Mouse (Mus musculus): ENCODE measurements around the gene Ptcra. TPM values are rescaled to one million over a fixed set of nuclear protein-coding genes. Genes with fewer than 3 reads are reported as not detected.
"Not testable (repeated sequence)": the region's sequence is repeated elsewhere in the genome, so short reads cannot be mapped to it uniquely, and the experiment has no call there.

Gene Ptcra
- polyA plus RNA-seq, 1 experiment from 2014 or later = 0.24 TPM

GRCm38 (mm10) chr17:46773278-46774130 lies 10.0 kb upstream of the Ptcra start:
- Histone ChIP-seq H3K9me3 (replicated peaks; ENCODE audit: control insufficient read depth, low read length) (no peaks in the 10 kb centered on the region), H3K4me3 (ENCODE audit: low read depth, low read length) (peak overlapping the region; percentile 84), H3K4me1 (ENCODE audit: control insufficient read depth, insufficient read depth, low read length) (peaks cover 7% of the 10 kb centered on the region), H3K27ac (ENCODE audit: low read depth, low read length) (peak overlapping the region; percentile 70), H3K27me3 (ENCODE audit: control insufficient read depth, insufficient read depth, low read length) (no peaks in the 10 kb centered on the region), H3K9ac (ENCODE audit: low read depth, low read length) (peak overlapping the region; percentile 89), H3K36me3 (ENCODE audit: control insufficient read depth, insufficient read depth, low read length) (peaks cover 28% of the 10 kb centered on the region), H3K4me2 (peak overlapping the region; percentile 89)
- ATAC-seq (replicated peaks; ENCODE audit: insufficient number of reproducible peaks, low FRiP score, low TSS enrichment) = no peak
- WGBS (ENCODE audit: insufficient replicate concordance) = 10% methylated on average over 19 of the region's 20 CpGs

GRCm38 (mm10) chr17:46772404-46773277 lies 9.1 kb upstream of the Ptcra start, which contains the start of gene 2310039H08Rik:
Gene 2310039H08Rik, plus strand, starts transcription at chr17:46772635.
- H3K9ac ChIP-seq (ENCODE audit: low read depth, low read length) = peak within 1 kb of the TSS; percentile 89
- H3K9me3 ChIP-seq (replicated peaks; ENCODE audit: control insufficient read depth, low read length) = no peaks in the 10 kb centered on the region
- H3K4me2 ChIP-seq = peak within 1 kb of the TSS; percentile 89
- H3K27ac ChIP-seq (ENCODE audit: low read depth, low read length) = peak within 1 kb of the TSS; percentile 70
- H3K36me3 ChIP-seq (ENCODE audit: control insufficient read depth, insufficient read depth, low read length) = peaks cover 20% of the 10 kb centered on the region
- under 1% methylated on average over 50 of the region's 50 CpGs for WGBS (ENCODE audit: insufficient replicate concordance)
- no peaks in the 10 kb centered on the region for H3K27me3 ChIP-seq (ENCODE audit: control insufficient read depth, insufficient read depth, low read length)
- peak within 1 kb of the TSS; percentile 84 for H3K4me3 ChIP-seq (ENCODE audit: low read depth, low read length)
- peak; percentile 81 for ATAC-seq (replicated peaks; ENCODE audit: insufficient number of reproducible peaks, low FRiP score, low TSS enrichment)
- H3K4me1 ChIP-seq (ENCODE audit: control insufficient read depth, insufficient read depth, low read length) = peaks cover 7% of the 10 kb centered on the region

- no peak for ATAC-seq (replicated peaks; ENCODE audit: insufficient number of reproducible peaks, low FRiP score, low TSS enrichment)
- Histone ChIP-seq H3K4me2 (peak overlapping the region; percentile 89), H3K27me3 (ENCODE audit: control insufficient read depth, insufficient read depth, low read length) (no peaks in the 10 kb centered on the region), H3K36me3 (ENCODE audit: control insufficient read depth, insufficient read depth, low read length) (peaks cover 14% of the 10 kb centered on the region), H3K4me1 (ENCODE audit: control insufficient read depth, insufficient read depth, low read length) (peaks cover 7% of the 10 kb centered on the region), H3K4me3 (ENCODE audit: low read depth, low read length) (peak overlapping the region; percentile 84), H3K27ac (ENCODE audit: low read depth, low read length) (peak overlapping the region; percentile 70), H3K9me3 (replicated peaks; ENCODE audit: control insufficient read depth, low read length) (no peaks in the 10 kb centered on the region), H3K9ac (ENCODE audit: low read depth, low read length) (peak overlapping the region; percentile 89)
- WGBS (ENCODE audit: insufficient replicate concordance) = 8% methylated on average over 5 of the region's 5 CpGs
Observed at GRCm38 (mm10) chr17:46772038-46772403, 8.5 kb upstream of the Ptcra start.

DNA sequence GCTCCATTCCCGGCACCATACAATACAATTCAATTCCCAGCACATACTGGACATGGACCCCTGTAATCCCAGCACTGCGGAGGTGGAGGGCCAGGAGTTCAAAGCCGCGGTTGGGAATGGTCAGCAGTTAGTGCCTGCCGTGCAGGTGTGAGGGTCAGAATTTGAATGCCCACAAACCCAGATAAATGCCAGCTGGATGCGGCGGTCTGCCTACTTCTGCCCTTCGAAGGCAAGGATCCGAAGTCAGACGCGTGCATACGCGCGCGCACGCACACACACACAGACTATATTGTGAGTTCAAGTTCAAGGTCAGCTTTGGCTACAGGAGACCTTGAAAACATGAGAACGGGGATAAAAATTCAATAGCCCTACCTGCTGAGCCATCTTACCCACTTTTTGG lies 8.1 kb upstream of the Ptcra start:
- H3K4me1 ChIP-seq (ENCODE audit: control insufficient read depth, insufficient read depth, low read length) = peaks cover 7% of the 10 kb centered on the region
- H3K9me3 ChIP-seq (replicated peaks; ENCODE audit: control insufficient read depth, low read length) = no peaks in the 10 kb centered on the region
- peak overlapping the region; percentile 89 for H3K4me2 ChIP-seq
- 68% methylated on average over 17 of the region's 17 CpGs for WGBS (ENCODE audit: insufficient replicate concordance)
- H3K36me3 ChIP-seq (ENCODE audit: control insufficient read depth, insufficient read depth, low read length) = peaks cover 12% of the 10 kb centered on the region
- peak overlapping the region; percentile 84 for H3K4me3 ChIP-seq (ENCODE audit: low read depth, low read length)
- no peak for ATAC-seq (replicated peaks; ENCODE audit: insufficient number of reproducible peaks, low FRiP score, low TSS enrichment)
- H3K27ac ChIP-seq (ENCODE audit: low read depth, low read length) = no peak overlapping the region
- peak overlapping the region; percentile 89; the same call in 1 of the 2 replicates for H3K9ac ChIP-seq (ENCODE audit: low read depth, low read length)
- no peaks in the 10 kb centered on the region for H3K27me3 ChIP-seq (ENCODE audit: control insufficient read depth, insufficient read depth, low read length)

DNA sequence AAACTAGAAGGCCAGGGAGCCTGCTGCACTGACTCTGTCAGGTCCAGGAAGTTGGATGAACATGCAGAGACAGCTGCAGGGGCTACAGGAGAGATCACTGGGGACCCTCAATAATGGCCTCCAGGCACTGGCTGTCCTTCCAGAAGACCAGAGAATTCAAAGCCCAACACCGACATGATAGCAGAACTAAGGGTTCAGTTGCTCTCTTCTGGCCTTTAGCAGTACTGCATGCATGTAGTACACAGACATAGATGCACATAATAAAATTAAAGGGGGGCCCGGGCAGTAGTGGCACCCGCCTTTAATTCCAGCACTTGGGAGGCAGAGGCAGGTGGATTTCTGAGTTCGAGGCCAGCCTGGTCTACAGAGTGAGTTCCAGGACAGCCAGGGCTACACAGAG lies 7.5 kb upstream of the Ptcra start:
- no peaks in the 10 kb centered on the region for H3K27me3 ChIP-seq (ENCODE audit: control insufficient read depth, insufficient read depth, low read length)
- H3K9ac ChIP-seq (ENCODE audit: low read depth, low read length) = no peak overlapping the region
- no peak for ATAC-seq (replicated peaks; ENCODE audit: insufficient number of reproducible peaks, low FRiP score, low TSS enrichment)
- H3K36me3 ChIP-seq (ENCODE audit: control insufficient read depth, insufficient read depth, low read length) = peaks cover 9% of the 10 kb centered on the region
- 87% methylated on average over 4 of the region's 4 CpGs for WGBS (ENCODE audit: insufficient replicate concordance)
- peaks cover 7% of the 10 kb centered on the region for H3K4me1 ChIP-seq (ENCODE audit: control insufficient read depth, insufficient read depth, low read length)
- no peak overlapping the region for H3K27ac ChIP-seq (ENCODE audit: low read depth, low read length)
- no peak overlapping the region for H3K4me2 ChIP-seq
- H3K4me3 ChIP-seq (ENCODE audit: low read depth, low read length) = no peak overlapping the region
- no peaks in the 10 kb centered on the region for H3K9me3 ChIP-seq (replicated peaks; ENCODE audit: control insufficient read depth, low read length)

DNA sequence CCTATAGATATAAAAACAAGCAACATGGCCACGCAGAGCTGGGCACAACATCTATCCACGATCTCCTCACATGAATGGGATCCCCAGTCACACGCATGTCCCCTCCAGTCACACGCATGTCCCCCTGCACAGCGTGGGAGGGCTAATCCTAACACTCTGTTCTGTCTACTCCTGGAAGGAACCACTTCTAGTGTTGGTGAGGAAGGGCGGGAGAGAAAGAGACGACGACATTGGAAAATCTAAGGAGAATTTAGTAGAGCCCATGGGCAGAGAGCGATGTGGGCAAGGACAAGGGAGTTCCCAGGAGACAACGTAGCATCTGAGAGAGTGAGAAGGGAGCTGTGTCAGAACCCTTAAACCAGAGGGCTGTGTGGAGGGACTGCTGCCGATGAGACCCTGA lies 7.0 kb upstream of the Ptcra start:
- Histone ChIP-seq H3K4me3 (ENCODE audit: low read depth, low read length) (no peak overlapping the region), H3K4me1 (ENCODE audit: control insufficient read depth, insufficient read depth, low read length) (peaks cover 7% of the 10 kb centered on the region), H3K36me3 (ENCODE audit: control insufficient read depth, insufficient read depth, low read length) (peaks cover 4% of the 10 kb centered on the region), H3K9me3 (replicated peaks; ENCODE audit: control insufficient read depth, low read length) (no peaks in the 10 kb centered on the region), H3K4me2 (no peak overlapping the region), H3K9ac (ENCODE audit: low read depth, low read length) (peak overlapping the region; percentile 28; the same call in 1 of the 2 replicates), H3K27ac (ENCODE audit: low read depth, low read length) (no peak overlapping the region), H3K27me3 (ENCODE audit: control insufficient read depth, insufficient read depth, low read length) (no peaks in the 10 kb centered on the region)
- ATAC-seq (replicated peaks; ENCODE audit: insufficient number of reproducible peaks, low FRiP score, low TSS enrichment) = no peak
- 86% methylated on average over 11 of the region's 11 CpGs for WGBS (ENCODE audit: insufficient replicate concordance)

DNA sequence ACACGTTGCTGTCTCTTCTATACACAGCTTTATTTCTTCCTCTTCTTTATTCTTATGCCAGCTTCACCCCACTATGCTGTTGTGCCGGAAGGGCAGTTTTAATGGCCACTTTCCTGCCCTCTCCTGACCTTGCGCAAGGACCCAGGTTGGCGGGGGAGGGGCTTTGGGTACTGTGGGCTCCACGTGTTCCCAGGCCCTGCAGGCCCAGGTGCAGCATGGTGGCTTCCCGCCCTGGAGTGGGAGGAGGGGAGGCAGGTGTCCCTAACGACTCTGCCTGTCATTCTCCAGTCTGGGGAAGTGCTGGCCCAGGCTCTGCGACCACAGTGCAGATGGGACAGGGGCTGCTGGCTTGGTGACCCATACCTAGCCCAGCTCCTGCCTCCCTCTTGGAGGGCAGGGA lies 4.4 kb upstream of the Ptcra start:
- ATAC-seq (replicated peaks; ENCODE audit: insufficient number of reproducible peaks, low FRiP score, low TSS enrichment) = no peak

GRCm38 (mm10) chr17:46764916-46765315 lies 1.4 kb upstream of the Ptcra start:
- not testable (repeated sequence) for ATAC-seq (replicated peaks; ENCODE audit: insufficient number of reproducible peaks, low FRiP score, low TSS enrichment); H3K9me3 ChIP-seq (replicated peaks; ENCODE audit: control insufficient read depth, low read length); H3K36me3 ChIP-seq (ENCODE audit: control insufficient read depth, insufficient read depth, low read length); H3K27me3 ChIP-seq (ENCODE audit: control insufficient read depth, insufficient read depth, low read length); H3K9ac ChIP-seq (ENCODE audit: low read depth, low read length); H3K4me2 ChIP-seq; H3K27ac ChIP-seq (ENCODE audit: low read depth, low read length); H3K4me1 ChIP-seq (ENCODE audit: control insufficient read depth, insufficient read depth, low read length); H3K4me3 ChIP-seq (ENCODE audit: low read depth, low read length)
- WGBS (ENCODE audit: insufficient replicate concordance) = 61% methylated on average over 8 of the region's 9 CpGs

More for the DNA sequence above, 4.4 kb upstream of the Ptcra start:
- Histone ChIP-seq H3K4me3 (ENCODE audit: low read depth, low read length) (no peak overlapping the region), H3K9me3 (replicated peaks; ENCODE audit: control insufficient read depth, low read length) (no peaks in the 10 kb centered on the region), H3K27ac (ENCODE audit: low read depth, low read length) (no peak overlapping the region), H3K4me2 (no peak overlapping the region), H3K4me1 (ENCODE audit: control insufficient read depth, insufficient read depth, low read length) (peaks cover 4% of the 10 kb centered on the region; the same call in 1 of the 2 replicates), H3K36me3 (ENCODE audit: control insufficient read depth, insufficient read depth, low read length) (no peaks in the 10 kb centered on the region), H3K9ac (ENCODE audit: low read depth, low read length) (no peak overlapping the region), H3K27me3 (ENCODE audit: control insufficient read depth, insufficient read depth, low read length) (peaks cover 3% of the 10 kb centered on the region; the same call in 1 of the 2 replicates)
- WGBS (ENCODE audit: insufficient replicate concordance) = 56% methylated on average over 8 of the region's 8 CpGs
